Mouse (Mus musculus) olfactory bulb, adult 2 months (tissue): ENCODE data around the gene Plcb3.

Experiments
- CTCF ChIP-seq: fragments of 200-500 bp; IDR thresholded peaks from 2 replicates; pipeline ENCODE4 v1.5.1; 2012; ENCODE audit warnings: low read depth, mild to moderate bottlenecking, low read length, moderate library complexity; ENCODE audit not compliant: insufficient read depth
- POLR2A ChIP-seq: fragments of 200-500 bp; IDR thresholded peaks from 2 replicates; pipeline ENCODE4 v1.6.1; 2012; ENCODE audit warnings: mild to moderate bottlenecking, low read depth, low read length, moderate library complexity; ENCODE audit not compliant: insufficient read depth

- TF ChIP-seq CTCF: no peak
- no peak for TF ChIP-seq POLR2A
Measured at GRCm38 (mm10) chr19:6926559-6927255, 49.6 kb downstream of the Plcb3 start.
